Comparison of ENCODE assay signal across 9 mouse cellular contexts in the genomic region with DNA sequence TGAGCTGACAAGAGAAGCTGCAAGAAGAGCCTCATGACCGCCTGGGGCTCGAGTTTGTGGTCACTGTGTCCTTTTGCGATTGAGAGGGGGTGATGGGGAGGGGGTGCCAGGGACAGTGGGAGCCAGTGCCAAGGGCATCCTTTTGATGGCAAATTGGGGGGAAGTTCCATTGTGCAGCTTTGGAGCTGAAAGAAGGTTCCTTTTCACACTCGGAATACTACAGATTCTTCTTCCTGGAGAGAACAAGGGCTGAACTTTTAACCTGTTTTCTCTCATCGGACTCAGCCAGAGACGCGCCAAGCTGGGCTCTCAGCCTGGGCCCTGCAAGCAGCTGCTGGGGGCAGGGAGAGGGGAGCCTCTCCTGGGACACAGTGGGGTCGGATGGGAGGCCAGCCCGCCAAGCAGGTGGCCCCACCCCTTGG. TPM values are rescaled to one million over a fixed set of nuclear protein-coding genes. Genes with fewer than 3 reads are reported as not detected.
A peak's percentile ranks its signal among the peaks of the same experiment; 100 is the strongest.
DNase-seq lines count a peak whose midpoint lies in the region; ATAC-seq and TF ChIP-seq lines count a peak whose summit lies in the region.
"Had no signal": no experiment of that assay in that cellular context is flagged by ENCODE, and none has a peak within 500 bp of the region (broad histone marks: within the 10 kb centered on the region; RNA-seq: fewer than 3 reads in every experiment).

No protein-coding gene starts in this region.

- no peaks in the 10 kb centered on the region for H3K27me3 ChIP-seq in liver, postnatal 0 days (ENCODE audit: insufficient read depth, low read length)
- H3K27me3 ChIP-seq in heart, embryonic 12.5 days (replicated peaks), result 0 out of 2 replicates have a peak, but pooled peaks cover 4% of the 10 kb centered on the region
- no peaks in the 10 kb centered on the region for H3K27me3 ChIP-seq in midbrain, embryonic 13.5 days

- peak; percentile 17 for DNase-seq in liver
- DNase-seq in liver, postnatal 0 days, result no peak
- peak; percentile 66 for DNase-seq in embryo, embryonic 10.5 days (ENCODE audit: low spot score)
- no peak for DNase-seq in layer of hippocampus, postnatal 14 days (ENCODE audit: low spot score in 2 of 2)
- no peak for DNase-seq in layer of hippocampus, postnatal 36 days
- DNase-seq in frontal cortex, postnatal 14 days (ENCODE audit: low spot score in 2 of 2), result no peak
- DNase-seq: right cerebral cortex, postnatal 4 days had no signal

- ATAC-seq in liver, postnatal 0 days, result no peak
- ATAC-seq in heart, embryonic 12.5 days (ENCODE audit: insufficient number of reproducible peaks, low FRiP score), result peak; percentile 40; the same call in 1 of the 2 replicates
- no peak for ATAC-seq in midbrain, embryonic 13.5 days

- H3K27ac ChIP-seq in liver, postnatal 0 days (ENCODE audit: low read depth), result no peak overlapping the region
- no peak overlapping the region for H3K27ac ChIP-seq in heart, embryonic 12.5 days (ENCODE audit: poor library complexity, severe bottlenecking)
- peak overlapping the region; percentile 35; the same call in 1 of the 2 replicates for H3K27ac ChIP-seq in midbrain, embryonic 13.5 days

- TF ChIP-seq CTCF in liver, postnatal 0 days (IDR thresholded peaks at IDR 0.05; ENCODE audit: low read depth), result no peak

- H3K9ac ChIP-seq in liver, postnatal 0 days (replicated peaks), result no peak overlapping the region
- H3K9ac ChIP-seq in heart, embryonic 12.5 days, result 0 out of 2 replicates have a peak overlapping the region, but pooled peaks have one; percentile 11
- 0 out of 2 replicates have a peak overlapping the region, but pooled peaks have one; percentile 36 for H3K9ac ChIP-seq in midbrain, embryonic 13.5 days (replicated peaks)

- H3K4me1 ChIP-seq in liver, postnatal 0 days (ENCODE audit: insufficient read depth), result no peaks in the 10 kb centered on the region
- peaks cover 28% of the 10 kb centered on the region for H3K4me1 ChIP-seq in heart, embryonic 12.5 days (replicated peaks)
- H3K4me1 ChIP-seq in midbrain, embryonic 13.5 days (replicated peaks), result peaks cover 95% of the 10 kb centered on the region

- TF ChIP-seq EP300 in liver, postnatal 0 days (IDR thresholded peaks at IDR 0.05; ENCODE audit: low read depth), result no peak

- no peaks in the 10 kb centered on the region for H3K9me3 ChIP-seq in liver, postnatal 0 days (ENCODE audit: low read length)
- H3K9me3 ChIP-seq in heart, embryonic 12.5 days (replicated peaks), result no peaks in the 10 kb centered on the region
- no peaks in the 10 kb centered on the region for H3K9me3 ChIP-seq in midbrain, embryonic 13.5 days

- H3K4me2 ChIP-seq in liver, postnatal 0 days (ENCODE audit: low read depth, low read length), result no peak overlapping the region
- peak overlapping the region; percentile 45 for H3K4me2 ChIP-seq in heart, embryonic 12.5 days
- no peak overlapping the region for H3K4me2 ChIP-seq in midbrain, embryonic 13.5 days (replicated peaks)

- H3K36me3 ChIP-seq in liver, postnatal 0 days (replicated peaks; ENCODE audit: insufficient read depth, low read length), result no peaks in the 10 kb centered on the region
- H3K36me3 ChIP-seq in heart, embryonic 12.5 days, result no peaks in the 10 kb centered on the region
- peaks cover 5% of the 10 kb centered on the region for H3K36me3 ChIP-seq in midbrain, embryonic 13.5 days

- no peak overlapping the region for H3K4me3 ChIP-seq in liver, postnatal 0 days (ENCODE audit: low read depth, low read length)
- no peak overlapping the region for H3K4me3 ChIP-seq in heart, embryonic 12.5 days
- no peak overlapping the region for H3K4me3 ChIP-seq in midbrain, embryonic 13.5 days (replicated peaks)

- 34% methylated on average over 9 of the region's 9 CpGs for WGBS in liver, postnatal 0 days (ENCODE audit: insufficient replicate concordance)
- 6% methylated on average over 9 of the region's 9 CpGs for WGBS in heart, embryonic 12.5 days
- WGBS in midbrain, embryonic 13.5 days, result 26% methylated on average over 9 of the region's 9 CpGs

RNA-seq across cellular contexts. Expression of a gene that starts 59.3 kb away (rescaled TPM):
- 0.08 and 0.12 TPM in 2 replicates for polyA plus RNA-seq in liver, postnatal 0 days (2015; fragmentation: Nextera tagmentation; extraction: Ambion mirVana)
- 1.5 and 2.1 TPM in 2 replicates for polyA plus RNA-seq in heart, embryonic 12.5 days (2016; fragmentation: Nextera tagmentation; extraction: Ambion mirVana)
- polyA plus RNA-seq in midbrain, embryonic 13.5 days (2015; fragmentation: Nextera tagmentation; extraction: Ambion mirVana), result 20.3 and 25.0 TPM in 2 replicates
- total RNA-seq in layer of hippocampus, postnatal 14 days (2021), result 10 to 100 TPM; 40.5 to 43.9 TPM
- 10 to 100 TPM; 24.5 to 26.2 TPM for total RNA-seq in layer of hippocampus, postnatal 36 days (2021)

Comparison
In these comparisons a context has a peak if more than half of its experiments do, and no peak if none do; other contexts are left out.
1. DNase-seq: peak in liver (single experiment) and embryo, embryonic 10.5 days (single experiment); none in liver, postnatal 0 days (single experiment), layer of hippocampus, postnatal 14 days (0 of 2), layer of hippocampus, postnatal 36 days (0 of 2) and frontal cortex, postnatal 14 days (0 of 2).